Mouse (Mus musculus): ENCODE measurements at regions not wholly inside any gene's neighbourhood (a gene's known extent, or its start where the extent isn't known, plus 50 kb on each side); places are given as distances from the start of the nearest gene placed in this dataset.

DNA sequence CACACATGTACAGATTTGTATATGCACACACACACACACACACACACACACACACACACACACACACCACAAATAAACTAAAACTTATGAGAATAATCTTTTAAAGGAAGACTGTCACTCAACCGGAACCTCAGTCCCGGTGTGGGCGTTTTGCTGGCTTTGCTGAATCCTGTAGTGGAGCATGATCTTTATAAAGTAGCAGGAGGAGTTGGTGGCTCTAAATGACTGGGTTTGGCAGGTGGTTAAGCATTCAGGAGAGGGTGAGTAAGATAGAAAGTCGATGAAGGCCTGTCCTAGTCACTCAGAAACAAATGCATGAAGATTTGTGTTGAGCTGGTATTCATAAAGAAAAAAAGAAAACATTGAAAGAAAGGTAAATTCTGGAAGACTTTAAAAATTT is 240.4 kb upstream of the Nmur2 start:
- TF ChIP-seq EP300 (IDR thresholded peaks at IDR 0.05; ENCODE audit: low read depth) (no peak), CTCF (IDR thresholded peaks at IDR 0.05; ENCODE audit: low read depth) (no peak)
